Mouse (Mus musculus): ENCODE data around the gene Ermard.

GRCm38 (mm10) chr17:15059646-15060045, 18.6 kb downstream of the Ermard start:
- TF ChIP-seq CTCF (IDR thresholded peaks at IDR 0.05; ENCODE audit: low read depth, low read length), result no peak
- no peak for TF ChIP-seq POLR2A (IDR thresholded peaks at IDR 0.05; ENCODE audit: borderline replicate concordance, low read depth, low read length)

Data from bone marrow macrophage, adult 2 months (primary cell).